Mouse (Mus musculus): ENCODE results near the gene Wbp2.

DNA sequence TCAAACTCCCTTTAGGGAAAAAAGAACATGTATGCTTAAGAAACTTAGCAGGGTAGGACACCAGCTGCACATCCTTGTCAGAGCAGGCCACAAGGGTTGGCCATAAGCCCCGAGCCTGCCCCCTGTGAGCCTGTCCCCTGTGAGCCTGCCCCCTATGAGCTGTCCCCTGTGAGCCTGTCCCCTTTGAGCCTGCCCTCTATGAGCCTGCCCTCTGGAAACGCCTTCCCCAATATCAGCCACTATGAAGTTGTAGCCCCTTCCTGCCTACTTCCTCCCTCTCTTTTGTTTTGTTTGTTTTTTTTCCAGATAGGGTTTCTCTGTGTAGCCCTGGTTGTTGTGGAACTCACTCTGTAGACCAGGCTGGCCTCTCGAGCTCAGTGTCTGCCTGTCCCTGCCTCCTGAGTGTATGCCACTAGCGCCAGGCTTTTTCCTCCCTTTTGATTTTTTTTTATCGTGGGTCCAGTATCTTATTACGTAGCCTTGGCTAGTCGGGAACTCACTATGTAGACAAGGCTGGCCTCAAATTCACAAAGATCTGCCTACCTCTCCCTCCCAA is 12.3 kb downstream of the Wbp2 start:
- TF ChIP-seq CTCF (IDR thresholded peaks at IDR 0.05; ENCODE audit: extremely low read depth, insufficient read depth, insufficient read length, insufficient replicate concordance) (no peak), POLR2A (IDR thresholded peaks at IDR 0.05; ENCODE audit: low read depth, low read length) (no peak)

All from spleen, adult 2 months (tissue).